Mouse (Mus musculus) C2C12 (cell line): Measurements from ENCODE around the gene Kyat1. TPM values are rescaled to one million over a fixed set of nuclear protein-coding genes. Genes with fewer than 3 reads are reported as not detected.

Source experiments
- H3K27me3 ChIP-seq: one replicate; pipeline ENCODE4 v1.6.1; 2011; ENCODE audit not compliant: control insufficient read depth, insufficient read depth, insufficient read length
- H3K36me3 ChIP-seq: one replicate; pipeline ENCODE4 v1.6.1; 2011; ENCODE audit not compliant: control insufficient read depth, insufficient read depth
- H3K4me3 ChIP-seq: one replicate; pipeline ENCODE4 v1.5.1; 2011; ENCODE audit warnings: mild to moderate bottlenecking, control low read depth; ENCODE audit not compliant: poor library complexity, insufficient read depth, severe bottlenecking
- H3K79me2 ChIP-seq: one replicate; pipeline ENCODE4 v1.6.1; 2011; ENCODE audit not compliant: control insufficient read depth, insufficient read depth
- H3K79me3 ChIP-seq: one replicate; pipeline ENCODE4 v1.6.1; 2011; ENCODE audit warnings: low read depth, control low read depth
- H3ac ChIP-seq: one replicate; pipeline ENCODE3; 2011; ENCODE audit warnings: low read depth; ENCODE audit not compliant: control insufficient read depth, insufficient read length
- CEBPB ChIP-seq: IDR thresholded peaks from one replicate; pipeline ENCODE4 v1.6.1; 2011; ENCODE audit warnings: low read depth, mild to moderate bottlenecking, control low read depth, moderate library complexity
- CTCF ChIP-seq: IDR thresholded peaks from one replicate; pipeline ENCODE4 v1.5.1; 2011; ENCODE audit not compliant: control insufficient read depth, insufficient read depth, insufficient read length
- FOSL1 ChIP-seq: IDR thresholded peaks from one replicate; pipeline ENCODE4 v1.8.0; 2011; ENCODE audit warnings: mild to moderate bottlenecking, low read length; ENCODE audit not compliant: poor library complexity, insufficient read depth, severe bottlenecking
- MAX ChIP-seq: IDR thresholded peaks from one replicate; pipeline ENCODE4 v1.6.1; 2011; ENCODE audit warnings: mild to moderate bottlenecking, control low read depth
- MYOD1 ChIP-seq: IDR thresholded peaks from one replicate; pipeline ENCODE4 v1.6.1; 2011; ENCODE audit warnings: low read depth; ENCODE audit not compliant: control insufficient read depth, insufficient read length
- MYOG ChIP-seq: IDR thresholded peaks from one replicate; pipeline ENCODE4 v1.6.1; 2011; ENCODE audit not compliant: control insufficient read depth, insufficient read length; ENCODE audit errors: extremely low read depth
- USF1 ChIP-seq: IDR thresholded peaks from one replicate; pipeline ENCODE4 v1.6.1; 2011; ENCODE audit warnings: low read depth, mild to moderate bottlenecking, control low read depth, moderate library complexity
- polyA plus RNA-seq: library from polyadenylated mRNA; unstranded; fragments of >200 nt; fragmentation: generic; extraction: Trizol; gene quantifications from one replicate; pipeline ENCODE4 v1.2.1, GENCODE M21; 2012; ENCODE audit warnings: missing spikeins

The Kyat1 gene
- polyA plus RNA-seq, 1 experiment, result 2.7 TPM

DNA sequence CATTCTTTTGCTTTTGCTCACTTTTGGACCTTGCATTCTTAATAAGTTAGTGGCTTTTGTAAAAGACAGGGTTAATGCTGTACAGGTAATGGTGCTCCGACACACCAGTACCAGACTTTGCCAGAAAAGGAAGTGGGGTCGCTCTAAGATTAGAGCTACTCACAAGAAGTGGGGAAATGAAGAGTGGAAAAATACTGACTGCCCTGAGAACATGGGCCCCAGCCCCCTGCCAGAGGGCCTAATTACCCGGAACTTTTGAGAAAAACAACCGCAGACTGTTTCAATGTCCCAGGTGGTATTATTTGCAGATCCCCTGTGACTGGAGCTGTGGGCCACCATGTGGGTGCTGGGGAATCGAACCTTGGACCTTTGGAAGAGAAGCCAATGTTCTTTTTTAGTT is 29.9 kb upstream of the Kyat1 start:
- Histone ChIP-seq H3K36me3 (peaks cover 9% of the 10 kb centered on the region), H3K4me3 (no peak overlapping the region), H3ac (no peak overlapping the region), H3K27me3 (no peaks in the 10 kb centered on the region), H3K79me2 (peaks cover 29% of the 10 kb centered on the region), H3K79me3 (peaks cover 27% of the 10 kb centered on the region)
- TF ChIP-seq MYOD1 (no peak), FOSL1 (no peak), CEBPB (no peak), MAX (no peak), CTCF (no peak), USF1 (no peak), MYOG (no peak)

DNA sequence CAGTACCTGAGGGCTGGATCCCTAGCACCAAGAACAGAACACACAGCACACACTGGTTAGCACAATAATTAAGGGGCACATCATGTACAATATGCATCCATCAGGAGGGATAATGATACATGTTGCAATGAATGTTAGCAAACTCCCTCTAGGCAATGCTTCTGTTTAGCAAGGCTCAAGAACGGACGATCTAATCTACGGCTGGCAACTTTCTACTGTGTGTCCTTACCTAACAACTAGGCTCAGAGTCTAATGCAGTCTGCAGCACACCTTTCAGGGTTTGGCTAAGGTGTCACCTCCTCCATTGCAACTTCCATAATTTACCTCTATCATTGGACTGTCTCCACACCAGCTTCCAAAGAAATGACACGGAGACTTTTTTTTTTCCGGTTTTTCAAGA is 10.6 kb upstream of the Kyat1 start:
- Histone ChIP-seq H3ac (no peak overlapping the region), H3K36me3 (no peaks in the 10 kb centered on the region), H3K4me3 (no peak overlapping the region), H3K27me3 (no peaks in the 10 kb centered on the region), H3K79me3 (no peaks in the 10 kb centered on the region), H3K79me2 (no peaks in the 10 kb centered on the region)
- no peak for TF ChIP-seq CTCF
- no peak for TF ChIP-seq FOSL1
- TF ChIP-seq USF1, result no peak
- no peak for TF ChIP-seq CEBPB
- no peak for TF ChIP-seq MYOG
- TF ChIP-seq MAX, result no peak
- no peak for TF ChIP-seq MYOD1

DNA sequence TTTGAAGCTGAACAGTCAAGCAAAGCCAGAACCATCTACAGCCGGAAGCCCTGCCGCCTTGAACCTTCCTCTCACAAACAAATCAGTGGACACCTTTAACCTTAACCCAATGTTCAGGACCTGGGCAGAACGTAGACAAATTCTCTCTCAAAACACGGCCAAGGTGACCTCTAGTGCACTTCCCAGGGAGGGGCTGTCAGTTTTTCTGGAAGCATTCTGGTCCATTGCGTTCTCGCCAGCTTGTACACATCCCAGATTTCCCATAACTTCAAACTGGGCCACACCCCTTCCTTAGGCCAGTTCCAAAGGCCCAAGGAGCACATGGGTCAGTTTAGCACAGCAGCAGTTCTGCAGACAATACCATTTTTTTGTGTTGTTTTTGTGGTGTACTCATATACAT is 9.8 kb upstream of the Kyat1 start:
- no peaks in the 10 kb centered on the region for H3K36me3 ChIP-seq
- TF ChIP-seq MAX (no peak), FOSL1 (no peak), CEBPB (no peak), USF1 (no peak), MYOD1 (no peak), MYOG (no peak), CTCF (no peak)
- H3K79me3 ChIP-seq, result no peaks in the 10 kb centered on the region

DNA sequence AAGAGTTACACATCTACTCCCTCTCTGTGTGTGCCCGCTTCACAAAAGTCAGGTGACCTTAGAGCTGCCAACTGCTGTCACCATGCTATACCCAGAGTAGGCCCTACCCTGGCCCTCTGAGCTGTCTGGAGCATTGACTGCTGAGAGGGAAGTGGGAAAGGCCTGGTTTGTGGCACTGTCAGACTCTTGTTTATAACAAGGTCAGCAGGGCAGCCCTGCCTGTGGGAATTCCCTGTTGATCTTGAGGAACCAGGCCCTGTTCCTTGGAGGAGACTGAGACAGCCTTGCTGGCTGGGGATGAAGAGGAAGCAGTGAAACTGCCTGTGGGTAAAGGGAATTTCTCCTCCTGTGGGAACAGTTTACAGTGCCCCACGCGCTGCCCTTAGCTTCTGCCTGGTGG is 9.1 kb upstream of the Kyat1 start:
- TF ChIP-seq FOSL1 (no peak), CTCF (no peak), MAX (no peak), MYOD1 (no peak), MYOG (no peak), CEBPB (no peak), USF1 (no peak)
- no peaks in the 10 kb centered on the region for H3K79me3 ChIP-seq
- no peak overlapping the region for H3K4me3 ChIP-seq
- no peaks in the 10 kb centered on the region for H3K36me3 ChIP-seq
- no peaks in the 10 kb centered on the region for H3K79me2 ChIP-seq
- peaks cover 3% of the 10 kb centered on the region for H3K27me3 ChIP-seq
- H3ac ChIP-seq, result no peak overlapping the region

More for the DNA sequence above, 9.8 kb upstream of the Kyat1 start:
- H3K4me3 ChIP-seq, result no peak overlapping the region
- H3K27me3 ChIP-seq, result peaks cover 2% of the 10 kb centered on the region
- H3ac ChIP-seq, result no peak overlapping the region
- H3K79me2 ChIP-seq, result no peaks in the 10 kb centered on the region

DNA sequence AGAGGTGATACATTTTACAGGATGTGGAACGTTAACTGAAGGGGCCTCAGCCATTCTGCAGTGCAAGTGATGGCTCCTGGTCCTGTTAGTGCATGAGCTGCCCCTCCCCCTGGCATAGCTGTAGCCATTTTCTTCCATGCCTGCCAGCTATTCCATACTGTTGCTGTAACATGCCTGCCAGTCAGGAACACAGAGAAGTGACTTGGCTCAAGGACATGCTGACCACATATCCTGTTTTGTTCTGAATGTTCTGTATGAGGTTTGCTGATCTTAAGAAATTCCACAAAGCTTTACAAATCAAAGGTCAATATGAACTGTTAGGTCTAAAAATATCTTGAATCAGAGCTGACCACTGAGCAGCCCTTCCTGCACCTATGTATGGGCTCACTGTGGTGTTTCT is 7.3 kb upstream of the Kyat1 start:
- Histone ChIP-seq H3K79me3 (no peaks in the 10 kb centered on the region), H3K79me2 (no peaks in the 10 kb centered on the region), H3K4me3 (no peak overlapping the region), H3K36me3 (no peaks in the 10 kb centered on the region), H3ac (no peak overlapping the region), H3K27me3 (peaks cover 3% of the 10 kb centered on the region)
- TF ChIP-seq FOSL1 (no peak), USF1 (no peak)

DNA sequence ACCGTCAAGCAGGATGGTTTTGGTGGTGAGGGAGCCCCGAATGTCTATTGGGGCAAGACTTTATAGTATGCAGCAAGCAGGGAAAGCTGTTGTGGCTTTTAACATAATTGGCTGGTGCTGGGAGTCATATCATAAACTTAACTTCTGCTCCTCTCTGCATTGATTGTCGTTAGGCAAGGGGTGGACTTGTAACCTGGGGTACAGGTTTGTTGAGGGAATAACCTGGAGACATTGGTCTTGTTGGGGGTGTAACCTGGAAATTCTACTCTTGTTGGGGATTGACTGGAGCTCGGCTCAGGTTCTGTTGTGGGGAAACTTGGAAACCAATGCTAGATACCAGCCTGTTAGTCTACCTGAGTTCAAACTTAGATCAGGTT is 6.5 kb upstream of the Kyat1 start:
- Histone ChIP-seq H3K4me3 (no peak overlapping the region), H3ac (no peak overlapping the region), H3K36me3 (no peaks in the 10 kb centered on the region), H3K27me3 (peaks cover 3% of the 10 kb centered on the region), H3K79me2 (no peaks in the 10 kb centered on the region), H3K79me3 (no peaks in the 10 kb centered on the region)
- TF ChIP-seq FOSL1, result no peak
- TF ChIP-seq CTCF, result no peak
- TF ChIP-seq USF1, result no peak
- no peak for TF ChIP-seq MAX
- no peak for TF ChIP-seq MYOD1
